Mouse (Mus musculus): ENCODE results near the gene Alcam. TPM values are rescaled to one million over a fixed set of nuclear protein-coding genes. Genes with fewer than 3 reads are reported as not detected.

The Alcam gene
- total RNA-seq, 2 experiments from 2014 or later: 163 to 183 TPM

- intact Hi-C loops (cut with DNase I): no loop called here
- DNase-seq (ENCODE audit: low spot score in 2 of 2): no peak
Observed at GRCm38 (mm10) chr16:52445984-52446383, 7.9 kb downstream of the Alcam start.

GRCm38 (mm10) chr16:52443635-52444505 lies 10.0 kb downstream of the Alcam start:
- no peak for DNase-seq (ENCODE audit: low spot score in 2 of 2)
- intact Hi-C loops (cut with DNase I): no loop called here

- no peak for DNase-seq (ENCODE audit: low spot score in 2 of 2)
- intact Hi-C loops (cut with DNase I): no loop called here
Observed at GRCm38 (mm10) chr16:52443055-52443454, 10.8 kb downstream of the Alcam start.

GRCm38 (mm10) chr16:52439600-52439999 lies 14.3 kb downstream of the Alcam start:
- no peak for DNase-seq (ENCODE audit: low spot score in 2 of 2)
- intact Hi-C loops (cut with DNase I): no loop called here

- DNase-seq (ENCODE audit: low spot score in 2 of 2): no peak
- intact Hi-C loops (cut with DNase I): no loop called here
Observed at GRCm38 (mm10) chr16:52439007-52439406, 14.9 kb downstream of the Alcam start.

GRCm38 (mm10) chr16:52438216-52438904 lies 15.5 kb downstream of the Alcam start:
- intact Hi-C loops (cut with DNase I): no loop called here
- no peak for DNase-seq (ENCODE audit: low spot score in 2 of 2)

- DNase-seq (ENCODE audit: low spot score in 2 of 2): no peak
- intact Hi-C loops (cut with DNase I): no loop called here
Observed at GRCm38 (mm10) chr16:52433189-52433588, 20.7 kb downstream of the Alcam start.

GRCm38 (mm10) chr16:52432072-52432471 lies 21.8 kb downstream of the Alcam start:
- no peak for DNase-seq (ENCODE audit: low spot score in 2 of 2)
- intact Hi-C loops (cut with DNase I): no loop called here

- intact Hi-C loops (cut with DNase I): no loop called here
- no peak for DNase-seq (ENCODE audit: low spot score in 2 of 2)
Observed at GRCm38 (mm10) chr16:52431590-52431989, 22.3 kb downstream of the Alcam start.

- intact Hi-C loops (cut with DNase I): no loop called here
- no peak for DNase-seq (ENCODE audit: low spot score in 2 of 2)
Observed at GRCm38 (mm10) chr16:52430073-52430472, 23.8 kb downstream of the Alcam start.

- intact Hi-C loops (cut with DNase I): no loop called here
Observed at GRCm38 (mm10) chr16:52429661-52430060, 24.2 kb downstream of the Alcam start.

GRCm38 (mm10) chr16:52428505-52428904 lies 25.4 kb downstream of the Alcam start:
- peak; percentile 44 to 67 for DNase-seq (ENCODE audit: low spot score in 2 of 2)
- intact Hi-C loops (cut with DNase I): no loop called here

More at GRCm38 (mm10) chr16:52429661-52430060, 24.2 kb downstream of the Alcam start:
- DNase-seq (ENCODE audit: low spot score in 2 of 2): no peak

- intact Hi-C loops (cut with DNase I): no loop called here
- no peak for DNase-seq (ENCODE audit: low spot score in 2 of 2)
Observed at GRCm38 (mm10) chr16:52418568-52419158, 35.2 kb downstream of the Alcam start.

- intact Hi-C loops (cut with DNase I): no loop called here
- DNase-seq (ENCODE audit: low spot score in 2 of 2): no peak
Observed at GRCm38 (mm10) chr16:52417982-52418381, 35.9 kb downstream of the Alcam start.

- intact Hi-C loops (cut with DNase I): no loop called here
- no peak for DNase-seq (ENCODE audit: low spot score in 2 of 2)
Observed at GRCm38 (mm10) chr16:52417146-52417545, 36.7 kb downstream of the Alcam start.

- DNase-seq (ENCODE audit: low spot score in 2 of 2): no peak
- intact Hi-C loops (cut with DNase I): no loop called here
Observed at GRCm38 (mm10) chr16:52413714-52414113, 40.2 kb downstream of the Alcam start.

GRCm38 (mm10) chr16:52406072-52406471 lies 47.8 kb downstream of the Alcam start:
- intact Hi-C loops (cut with DNase I): no loop called here
- peak in 1 of 2 experiments; percentile 47 for DNase-seq (ENCODE audit: low spot score in 2 of 2)

- no peak for DNase-seq (ENCODE audit: low spot score in 2 of 2)
- intact Hi-C loops (cut with DNase I): no loop called here
Observed at GRCm38 (mm10) chr16:52405272-52405671, 48.6 kb downstream of the Alcam start.

GRCm38 (mm10) chr16:52399112-52399511 lies 54.8 kb downstream of the Alcam start:
- peak in 1 of 2 experiments; percentile 55 for DNase-seq (ENCODE audit: low spot score in 2 of 2)
- intact Hi-C loops (cut with DNase I): no loop called here

GRCm38 (mm10) chr16:52386781-52387300 lies 67.0 kb downstream of the Alcam start:
- intact Hi-C loops (cut with DNase I): no loop called here

More at GRCm38 (mm10) chr16:52386781-52387300, 67.0 kb downstream of the Alcam start:
- no peak for DNase-seq (ENCODE audit: low spot score in 2 of 2)

Data from left cerebral cortex, postnatal 25 days (tissue).